Mouse (Mus musculus) small intestine, adult 2 months (tissue): ENCODE data around the gene Dnajc7. TPM values are rescaled to one million over a fixed set of nuclear protein-coding genes. Genes with fewer than 3 reads are reported as not detected.
"Not testable (repeated sequence)": the region's sequence is repeated elsewhere in the genome, so short reads cannot be mapped to it uniquely, and the experiment has no call there.

Experiments used
- H3K27ac ChIP-seq: fragments of 200-500 bp; 2 replicates; pipeline ENCODE4 v1.5.1; 2012; ENCODE audit warnings: low read depth, low read length, control low read depth, inconsistent platforms; ENCODE audit not compliant: insufficient read depth
- H3K27me3 ChIP-seq: fragments of 200-500 bp; 2 replicates; pipeline ENCODE4 v1.6.1; 2012; ENCODE audit warnings: mild to moderate bottlenecking, moderate library complexity, low read length, inconsistent platforms; ENCODE audit not compliant: control insufficient read depth, insufficient read depth
- H3K36me3 ChIP-seq: fragments of 200-500 bp; 2 replicates; pipeline ENCODE4 v1.6.1; 2012; ENCODE audit warnings: mild to moderate bottlenecking, low read length, control low read depth, inconsistent platforms; ENCODE audit not compliant: control insufficient read depth, insufficient read depth
- H3K4me1 ChIP-seq: fragments of 200-500 bp; 2 replicates; pipeline ENCODE4 v1.6.1; 2012; ENCODE audit warnings: low read length, inconsistent platforms, mixed read lengths; ENCODE audit not compliant: control insufficient read depth, insufficient read depth, insufficient read length
- H3K4me3 ChIP-seq: fragments of 200-500 bp; 2 replicates; pipeline ENCODE4 v1.5.1; 2012; ENCODE audit warnings: low read depth, mild to moderate bottlenecking, control low read depth, inconsistent platforms, low read length, moderate library complexity
- CTCF ChIP-seq: fragments of 200-500 bp; IDR thresholded peaks from 2 replicates; pipeline ENCODE4 v1.5.1; 2012; ENCODE audit warnings: low read depth, mild to moderate bottlenecking, control low read depth, inconsistent platforms, low read length, moderate library complexity, mixed read lengths; ENCODE audit not compliant: insufficient replicate concordance, insufficient read length; ENCODE audit errors: extremely low read depth
- POLR2A ChIP-seq: fragments of 200-500 bp; IDR thresholded peaks from 2 replicates; pipeline ENCODE4 v1.6.1; 2012; ENCODE audit warnings: low read depth, mild to moderate bottlenecking, control low read depth, inconsistent platforms, low read length, moderate library complexity
- whole genome bisulfite sequencing: fragments of 180-500 bp; shearing (Covaris S2); methylation state at CpG from one replicate; pipeline ENCODE4 v1.1.7; 2018; 5-methylcytosine and 5-hydroxymethylcytosine counted together
- polyA plus RNA-seq: library from polyadenylated mRNA; depleted of rRNA; stranded (reverse); fragments of >200 nt; gene quantifications from 2 replicates; pipeline ENCODE4 v1.2.3, GENCODE M21; 2012; rRNA removed

Gene Dnajc7
- polyA plus RNA-seq, 1 experiment, result 24.8 TPM

DNA sequence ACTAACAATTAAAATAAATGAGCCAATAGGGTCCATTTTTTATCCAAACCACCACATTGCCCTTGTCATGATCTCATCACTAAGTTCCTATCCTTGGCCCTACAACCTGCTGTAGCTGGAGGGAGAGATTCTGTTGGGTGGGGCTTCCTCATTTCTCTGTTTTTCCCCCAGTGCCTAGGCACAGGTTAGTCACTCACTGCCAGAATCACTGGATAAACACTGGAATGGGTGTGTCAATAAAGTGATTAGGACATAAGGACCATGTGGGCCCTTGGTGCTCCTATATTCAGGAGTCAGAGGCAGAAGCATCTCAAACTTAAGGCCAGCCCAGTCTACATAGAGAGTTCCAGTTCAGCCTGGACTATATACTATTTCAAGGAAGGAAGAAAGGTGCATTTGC, 83.5 kb downstream of the Dnajc7 start:
- Histone ChIP-seq H3K27me3 (no peaks in the 10 kb centered on the region), H3K27ac (no peak overlapping the region), H3K4me3 (no peak overlapping the region), H3K4me1 (no peaks in the 10 kb centered on the region), H3K36me3 (no peaks in the 10 kb centered on the region)
- no peak for TF ChIP-seq CTCF
- TF ChIP-seq POLR2A, result no peak

DNA sequence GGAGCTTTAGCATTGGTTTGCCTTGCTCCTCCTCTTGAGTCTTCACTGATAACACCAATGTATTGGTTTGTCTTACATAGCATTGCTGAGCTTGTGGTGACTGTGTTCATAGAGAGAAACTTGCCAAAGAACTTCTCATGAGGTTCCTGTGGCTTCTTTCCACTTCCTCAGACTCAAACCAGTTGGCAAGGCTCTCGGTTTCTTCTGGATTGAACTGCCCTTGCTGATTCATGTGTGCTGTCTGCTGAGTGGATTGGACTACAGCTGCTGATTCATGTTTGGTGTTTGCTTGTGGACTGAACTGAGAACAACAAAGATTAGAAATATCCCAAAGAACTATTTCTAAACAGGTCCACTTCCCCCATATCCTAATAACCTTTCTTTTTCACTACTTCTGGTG, 84.0 kb downstream of the Dnajc7 start:
- TF ChIP-seq CTCF, result no peak
- TF ChIP-seq POLR2A, result no peak
- Histone ChIP-seq H3K4me3 (no peak overlapping the region), H3K4me1 (no peaks in the 10 kb centered on the region), H3K36me3 (no peaks in the 10 kb centered on the region), H3K27ac (no peak overlapping the region), H3K27me3 (no peaks in the 10 kb centered on the region)
- WGBS, result 38% methylated on average over 1 of the region's 1 CpGs

DNA sequence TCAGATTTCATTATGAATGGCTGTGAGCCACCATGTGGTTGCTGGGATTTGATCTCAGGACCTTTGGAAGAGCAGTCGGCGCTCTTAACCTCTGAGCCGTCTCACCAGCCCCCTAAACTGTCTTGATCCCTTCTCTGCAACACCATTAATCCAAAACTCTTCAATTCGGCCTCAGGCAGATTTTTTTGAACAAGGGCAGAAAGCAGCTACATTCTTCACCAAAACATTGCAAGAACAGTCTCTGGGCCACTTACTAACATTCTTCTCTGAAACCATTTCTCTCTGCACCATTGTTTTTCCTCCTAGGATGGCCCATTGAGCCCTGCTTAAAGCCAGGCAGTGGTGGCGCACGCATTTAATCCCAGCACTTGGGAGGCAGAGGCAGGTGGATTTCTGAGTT, 85.1 kb downstream of the Dnajc7 start:
- H3K27ac ChIP-seq, H3K27me3 ChIP-seq, H3K4me3 ChIP-seq, H3K4me1 ChIP-seq, H3K36me3 ChIP-seq: not testable (repeated sequence)
- WGBS, result 94% methylated on average over 6 of the region's 6 CpGs

DNA sequence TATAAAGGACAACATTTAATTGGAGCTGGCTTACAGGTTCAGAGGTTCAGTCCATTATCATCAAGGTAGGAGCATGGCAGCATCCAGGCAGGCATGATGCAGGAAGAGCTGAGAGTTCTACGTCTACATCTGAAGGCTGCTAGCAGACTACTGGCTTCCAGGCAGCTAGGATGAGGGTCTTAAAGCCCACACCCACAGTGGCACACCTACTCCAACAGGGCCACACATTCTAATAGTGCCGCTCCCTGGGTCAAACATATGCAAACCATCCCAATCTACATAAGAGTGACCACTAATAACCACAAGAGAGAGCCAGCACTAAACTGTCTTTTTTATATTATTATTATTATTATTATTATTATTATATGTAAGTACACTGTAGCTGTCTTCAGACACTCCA, 85.6 kb downstream of the Dnajc7 start:
- not testable (repeated sequence) for H3K27me3 ChIP-seq, H3K4me1 ChIP-seq, H3K4me3 ChIP-seq, H3K36me3 ChIP-seq, H3K27ac ChIP-seq
- WGBS, result 97% methylated on average over 2 of the region's 2 CpGs

DNA sequence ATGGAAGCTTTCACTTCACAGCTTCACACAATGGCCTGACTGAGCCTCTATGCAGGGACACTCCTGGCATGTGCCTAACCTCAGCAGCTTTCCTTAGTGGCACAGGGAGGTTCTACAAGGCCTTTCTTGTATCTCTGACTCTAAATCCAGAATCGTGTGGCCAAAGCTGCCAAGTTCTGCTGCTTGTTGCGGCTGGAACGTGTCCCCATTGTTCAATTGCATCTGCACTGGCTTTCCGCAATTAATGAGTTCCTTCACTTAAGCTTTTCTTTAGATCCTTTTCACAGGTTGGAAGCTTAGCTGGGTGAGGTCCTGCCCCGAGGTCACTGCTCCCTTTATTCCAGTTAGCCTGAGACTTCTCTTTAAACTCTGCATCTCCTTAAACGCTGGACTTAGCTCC, 86.1 kb downstream of the Dnajc7 start:
- H3K27ac ChIP-seq, result no peak overlapping the region
- no peaks in the 10 kb centered on the region for H3K27me3 ChIP-seq
- no peaks in the 10 kb centered on the region for H3K36me3 ChIP-seq
- H3K4me3 ChIP-seq, result no peak overlapping the region
- no peaks in the 10 kb centered on the region for H3K4me1 ChIP-seq
- 91% methylated on average over 6 of the region's 6 CpGs for WGBS
- TF ChIP-seq CTCF (no peak), POLR2A (no peak)

Other genes with a start within 250 kb of the Dnajc7 start
- 253 and 689 TPM in 2 replicates for gene Jup, start 222.4 kb downstream of the Dnajc7 start, polyA plus RNA-seq
- gene P3h4, start 205.3 kb downstream of the Dnajc7 start, polyA plus RNA-seq, result 11.4 and 12.8 TPM in 2 replicates
- 7.2 and 10.0 TPM in 2 replicates for gene Fkbp10, start 204.5 kb downstream of the Dnajc7 start, polyA plus RNA-seq
- gene Nt5c3b, start 178.4 kb downstream of the Dnajc7 start, polyA plus RNA-seq, result 7.9 and 8.4 TPM in 2 replicates
- 0.04 TPM in 1 of 2 replicates, not detected in the other for gene Klhl10, start 178.3 kb downstream of the Dnajc7 start, polyA plus RNA-seq
- gene Klhl11, start 147.4 kb downstream of the Dnajc7 start, polyA plus RNA-seq, result 1.7 TPM in 2 replicates
- 14.0 and 21.7 TPM in 2 replicates for gene Acly, start 92.2 kb downstream of the Dnajc7 start, polyA plus RNA-seq
- gene Ttc25, start 74.6 kb downstream of the Dnajc7 start, polyA plus RNA-seq, result 0.01 and 0.09 TPM in 2 replicates
- gene Cnp, start 45.3 kb downstream of the Dnajc7 start, polyA plus RNA-seq, result 12.1 and 19.4 TPM in 2 replicates
- 85.2 and 134 TPM in 2 replicates for gene Nkiras2, start 924 bp downstream of the Dnajc7 start, polyA plus RNA-seq
- 0.14 and 0.62 TPM in 2 replicates for gene Zfp385c, start 72.3 kb upstream of the Dnajc7 start, polyA plus RNA-seq
- 4.7 and 13.3 TPM in 2 replicates for gene Dhx58, start 84.1 kb upstream of the Dnajc7 start, polyA plus RNA-seq
- 10.9 and 12.2 TPM in 2 replicates for gene Kat2a, start 92.3 kb upstream of the Dnajc7 start, polyA plus RNA-seq
- gene Hspb9, start 93.7 kb upstream of the Dnajc7 start, polyA plus RNA-seq, result not detected in 2 replicates
- 186 and 350 TPM in 2 replicates for gene Rab5c, start 118.0 kb upstream of the Dnajc7 start, polyA plus RNA-seq
- gene Kcnh4, start 139.8 kb upstream of the Dnajc7 start, polyA plus RNA-seq, result 0.04 TPM in 1 of 2 replicates, not detected in the other
- not detected in 2 replicates for gene Hcrt, start 142.8 kb upstream of the Dnajc7 start, polyA plus RNA-seq
- 9.8 and 10.0 TPM in 2 replicates for gene Ghdc, start 150.8 kb upstream of the Dnajc7 start, polyA plus RNA-seq
- gene Stat5b, start 230.6 kb upstream of the Dnajc7 start, polyA plus RNA-seq, result 9.6 and 10.8 TPM in 2 replicates
- gene Stat5a, start 239.2 kb upstream of the Dnajc7 start, polyA plus RNA-seq, result 6.9 and 7.4 TPM in 2 replicates